Mouse (Mus musculus) heart, adult 9 months (tissue): ENCODE data around the gene Lrrc8d.
"Not testable (repeated sequence)": the region's sequence is repeated elsewhere in the genome, so short reads cannot be mapped to it uniquely, and the experiment has no call there.

Experiments
- DNase-seq, 2 experiments: peaks; one replicate each; pipeline ENCODE4 v3.0.0; 2022; ENCODE audit warnings: low spot score in 2 of 2

Gene Lrrc8d

DNA sequence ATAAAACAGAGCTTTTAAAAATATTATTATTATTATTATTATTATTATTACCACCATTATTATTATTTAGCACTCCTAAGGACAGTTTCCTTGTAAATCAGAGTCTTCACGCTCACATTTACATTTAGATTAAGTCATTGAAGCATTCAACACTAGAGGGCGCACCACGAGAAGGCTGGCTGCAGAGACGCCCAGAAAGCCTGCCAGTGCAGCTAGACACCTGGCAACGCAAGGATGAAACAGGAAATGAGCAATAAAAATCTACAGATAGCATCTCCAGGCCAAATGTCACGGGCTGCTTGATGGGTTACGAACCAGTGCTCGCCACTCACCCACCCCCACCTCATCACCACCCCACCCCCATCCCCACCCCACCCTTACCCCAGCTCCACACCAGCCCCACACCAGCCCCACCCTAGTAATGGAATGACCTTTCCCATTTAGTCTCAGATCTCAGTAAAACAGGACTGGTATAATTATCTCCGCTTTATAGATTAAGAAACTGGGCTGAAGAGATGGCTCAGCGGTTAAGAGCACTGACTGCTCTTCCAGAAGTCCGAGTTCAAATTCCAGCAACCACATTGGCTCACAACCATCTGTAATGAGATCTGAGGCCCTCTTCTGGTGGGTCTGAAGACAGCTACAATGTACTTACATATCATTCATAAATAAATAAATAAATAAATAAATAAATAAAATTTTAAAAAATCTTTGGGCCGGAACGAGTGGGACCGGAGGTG is 14.7 kb upstream of the Lrrc8d start:
- peak; percentile 29 to 72 for DNase-seq

DNA sequence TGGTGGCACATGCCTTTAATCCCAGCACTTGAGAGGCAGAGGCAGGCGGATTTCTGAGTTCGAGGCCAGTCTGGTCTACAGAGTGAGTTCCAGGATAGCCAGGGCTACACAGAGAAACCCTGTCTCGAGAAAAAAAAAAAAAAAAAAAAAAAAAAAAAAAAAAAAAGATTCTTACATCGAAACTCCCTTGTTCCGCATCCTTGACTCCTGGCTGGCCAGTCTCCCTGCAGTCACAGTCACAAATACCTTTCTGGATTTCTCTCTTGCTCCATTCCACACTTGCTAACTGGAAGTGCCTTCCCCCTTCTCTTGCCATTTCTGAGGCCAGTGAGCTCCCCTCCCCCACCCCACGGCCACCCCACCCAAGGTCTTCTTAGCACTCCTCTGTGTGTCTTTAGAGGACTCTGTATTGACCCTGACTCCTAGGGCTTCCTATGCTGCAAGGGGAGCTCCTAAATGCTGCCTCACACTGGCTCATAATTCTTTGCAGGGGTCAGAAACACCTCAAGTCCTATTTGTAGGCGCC is 13.9 kb upstream of the Lrrc8d start:
- DNase-seq = not testable (repeated sequence)

GRCm38 (mm10) chr5:105686331-105686995 is 13.3 kb upstream of the Lrrc8d start:
- DNase-seq = no peak

DNA sequence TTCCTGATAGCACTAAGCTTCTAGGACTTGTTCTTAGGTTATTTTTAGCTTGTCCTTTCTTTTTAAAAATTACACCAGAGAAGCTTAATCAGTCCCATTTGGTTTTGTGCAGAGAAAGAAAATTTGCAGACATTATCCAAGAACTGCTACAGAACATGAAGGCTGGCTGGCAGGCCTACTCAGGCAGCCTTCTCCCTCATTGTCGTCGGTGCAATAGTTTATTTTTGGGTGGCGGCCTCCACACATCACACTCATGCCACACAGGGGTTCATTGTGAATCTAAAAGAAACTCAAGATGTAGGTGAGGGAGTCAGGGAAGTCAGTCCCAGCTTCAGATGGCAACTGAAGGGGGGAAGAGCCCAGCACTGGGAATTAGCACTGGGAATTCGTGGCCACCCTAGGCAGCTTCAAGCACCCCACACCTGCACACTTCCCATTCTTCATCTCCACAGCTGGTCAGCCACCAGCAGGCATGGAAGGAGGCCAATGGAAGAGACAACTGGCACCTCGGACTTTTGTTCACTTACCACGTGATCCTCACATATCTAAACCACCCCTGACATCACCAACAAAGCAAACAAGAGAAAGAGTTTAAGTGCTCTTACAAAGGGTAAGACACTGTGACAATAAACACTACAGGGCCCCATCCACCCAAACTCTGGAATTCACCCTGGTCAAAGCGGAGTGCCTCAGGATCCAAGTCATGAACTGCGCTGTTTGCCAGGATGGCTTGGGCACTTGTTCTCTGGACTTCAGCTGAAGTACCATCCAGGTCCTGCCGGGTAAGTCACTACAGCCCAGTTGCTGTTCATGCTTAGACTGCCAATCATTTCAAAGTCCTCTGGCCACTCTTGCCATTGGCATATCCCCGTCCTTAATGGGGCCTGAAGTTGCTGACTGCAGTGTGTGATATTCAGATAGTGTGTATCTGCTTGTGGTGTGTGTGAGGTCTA is 9.0 kb upstream of the Lrrc8d start:
- DNase-seq = no peak

DNA sequence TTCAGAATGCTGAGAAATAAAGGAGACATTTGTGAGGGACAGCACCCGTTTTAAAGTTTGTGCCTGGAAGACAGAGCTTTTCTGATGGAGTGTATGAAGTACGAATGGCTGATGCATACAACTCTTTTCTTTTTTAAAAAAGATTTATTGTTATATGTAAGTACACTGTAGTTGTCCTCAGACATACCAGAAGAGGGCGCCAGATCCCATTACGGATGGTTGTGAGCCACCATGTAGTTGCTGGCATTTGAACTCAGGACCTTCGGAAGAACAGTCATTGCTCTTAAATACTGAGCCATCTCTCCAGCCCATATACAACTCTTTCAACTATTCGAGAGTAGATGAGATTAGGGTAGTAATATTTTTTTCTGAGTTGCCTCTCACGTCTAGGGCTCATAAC is 8.1 kb upstream of the Lrrc8d start:
- DNase-seq = no peak

DNA sequence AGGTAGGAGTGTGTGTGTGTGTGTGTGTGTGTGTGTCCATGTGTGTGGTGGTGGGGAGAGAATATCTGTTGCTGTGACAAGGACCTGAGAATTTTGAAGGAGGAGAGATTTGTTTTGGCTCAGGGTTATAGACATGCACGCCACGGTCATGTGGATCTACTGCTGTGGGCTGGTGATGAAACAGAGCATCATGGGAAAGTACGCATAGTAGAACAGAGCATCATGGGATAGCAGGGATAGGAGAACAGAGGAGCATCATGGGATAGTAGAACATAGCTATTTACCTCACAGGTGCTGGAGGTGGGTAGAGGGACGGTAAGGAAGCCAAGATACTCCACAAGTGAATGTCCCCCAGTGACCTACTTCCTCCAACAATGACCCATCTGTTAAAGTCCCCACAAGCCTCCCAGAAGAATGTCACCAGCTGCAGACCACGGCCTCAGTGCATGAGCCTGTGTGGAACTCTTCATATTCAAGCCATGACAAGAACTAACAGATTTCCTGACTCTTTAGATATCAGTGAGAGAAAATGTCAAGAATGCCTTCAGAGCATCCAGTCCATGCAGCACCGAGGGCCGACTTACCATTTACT is 5.3 kb upstream of the Lrrc8d start:
- DNase-seq = no peak

- peak; percentile 26 to 57 for DNase-seq
Observed at GRCm38 (mm10) chr5:105696049-105696448, 3.7 kb upstream of the Lrrc8d start.

DNA sequence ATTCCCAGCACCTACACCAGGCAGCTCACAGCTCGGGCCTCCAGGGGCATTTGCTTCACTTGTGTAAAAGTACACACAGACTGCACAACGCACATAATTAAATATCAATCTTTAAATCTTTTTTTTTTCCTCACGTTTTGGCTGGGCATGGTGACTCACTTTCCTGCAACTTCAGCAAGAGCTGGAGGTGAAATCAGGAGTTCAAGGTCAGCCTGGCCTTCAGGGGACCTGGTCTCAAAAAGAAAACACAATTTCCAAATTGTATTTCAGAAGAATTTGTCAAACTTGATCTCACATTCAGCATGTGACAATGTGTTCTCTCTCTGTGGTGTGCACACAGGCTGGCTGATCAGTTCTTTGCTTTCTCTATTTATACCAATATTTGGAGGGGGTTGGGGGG is 1.9 kb upstream of the Lrrc8d start:
- no peak for DNase-seq

DNA sequence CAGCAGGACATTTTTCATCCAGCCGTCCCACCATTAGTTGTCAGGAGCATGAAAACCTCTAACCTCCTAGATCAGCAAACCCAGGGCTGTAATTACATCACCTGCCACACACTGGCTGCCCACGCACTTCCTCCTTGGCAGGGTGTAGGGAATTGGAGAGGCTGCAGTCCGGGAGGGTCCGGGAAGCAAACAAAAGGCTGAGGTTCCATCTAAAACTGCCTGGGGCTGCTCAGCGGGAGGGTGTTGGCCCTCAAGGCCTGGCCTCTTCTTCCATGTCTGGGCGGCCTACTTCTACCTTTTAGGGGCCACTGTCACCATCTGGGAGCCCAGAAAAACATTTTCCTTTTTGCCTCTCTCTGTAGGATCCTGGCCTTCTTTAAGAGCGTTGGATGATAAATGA is 1.1 kb upstream of the Lrrc8d start:
- DNase-seq = peak; percentile 15 to 34

- peak; percentile 65 to 76 for DNase-seq
Observed at GRCm38 (mm10) chr5:105700070-105700851, 492 bp downstream of the Lrrc8d start.

DNA sequence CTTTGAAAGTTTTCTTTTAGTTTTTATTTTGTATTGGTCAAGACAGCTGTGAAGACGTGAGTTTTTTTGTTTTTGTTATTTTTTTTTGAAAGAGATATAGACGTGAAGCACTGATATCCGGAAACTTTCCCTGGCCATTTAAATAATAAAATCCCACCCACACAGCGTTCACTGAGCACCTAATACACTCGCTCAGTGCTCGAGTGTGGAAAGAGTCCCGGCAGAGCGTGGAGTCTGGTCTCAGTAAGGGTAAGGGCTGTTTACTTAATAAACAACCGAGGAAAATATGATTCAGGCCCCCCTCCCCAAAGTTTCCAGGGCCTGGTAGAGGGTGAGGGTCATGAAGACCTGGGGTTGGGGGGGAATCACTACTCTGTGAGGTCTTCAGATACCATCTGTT is 1.6 kb downstream of the Lrrc8d start:
- no peak for DNase-seq

- DNase-seq = no peak
Observed at GRCm38 (mm10) chr5:105701844-105702243, 2.1 kb downstream of the Lrrc8d start.

DNA sequence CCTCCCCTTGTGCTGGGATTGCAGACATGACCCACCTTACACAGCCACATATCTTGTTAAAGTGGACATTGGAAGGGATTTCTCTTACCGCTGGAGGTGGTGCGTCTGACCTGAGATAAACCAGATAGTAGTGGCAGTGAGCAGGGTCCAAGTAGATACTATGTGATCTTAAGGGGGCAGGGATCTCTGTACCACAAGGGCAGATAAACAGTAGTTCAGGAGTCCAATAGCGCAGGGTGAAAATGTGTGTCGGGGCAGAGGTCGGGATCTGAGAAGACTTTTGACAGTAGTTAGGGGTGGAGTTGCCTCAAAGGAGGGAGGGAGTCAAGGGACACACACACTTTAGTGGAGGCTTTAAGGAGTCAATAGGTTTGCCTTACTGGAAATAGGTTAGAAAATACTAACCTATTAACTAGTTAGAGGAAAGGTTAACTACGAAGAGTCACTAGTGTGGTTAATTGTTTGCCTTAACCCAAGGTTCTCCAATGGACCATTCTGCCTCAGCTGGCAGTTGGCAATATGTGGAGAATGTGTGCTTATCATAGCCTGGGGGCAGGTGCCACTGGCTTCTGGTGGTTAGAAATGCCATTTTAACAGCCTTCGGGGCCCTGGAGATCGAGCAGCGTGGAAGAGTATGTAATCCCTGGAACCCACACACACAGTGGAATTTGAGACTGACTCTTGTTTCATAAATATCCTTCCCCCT is 3.0 kb downstream of the Lrrc8d start:
- no peak for DNase-seq

DNA sequence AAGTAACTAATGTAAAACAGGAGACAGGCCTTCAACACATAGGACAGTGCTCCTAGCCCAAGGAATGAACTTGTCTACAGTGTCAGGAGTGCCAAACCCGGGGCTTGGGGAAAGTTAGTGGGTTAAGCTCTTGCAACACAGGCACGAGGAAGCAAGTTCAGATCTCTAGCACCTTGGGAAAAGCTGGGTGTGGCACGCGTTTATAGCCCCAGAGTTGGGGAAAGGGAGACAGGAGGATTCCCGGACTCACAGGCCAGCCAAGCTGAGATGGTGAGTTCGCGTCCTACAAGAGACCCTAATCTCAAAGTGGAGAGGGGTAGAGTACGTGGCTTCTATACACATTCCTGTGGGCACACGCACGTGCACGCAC is 3.5 kb downstream of the Lrrc8d start:
- no peak for DNase-seq

- peak; percentile 46 to 58 for DNase-seq
Observed at GRCm38 (mm10) chr5:105704573-105704972, 4.8 kb downstream of the Lrrc8d start.

- DNase-seq = no peak
Observed at GRCm38 (mm10) chr5:105706635-105707034, 6.9 kb downstream of the Lrrc8d start.

- no peak for DNase-seq
Observed at GRCm38 (mm10) chr5:105708276-105708675, 8.5 kb downstream of the Lrrc8d start.

DNA sequence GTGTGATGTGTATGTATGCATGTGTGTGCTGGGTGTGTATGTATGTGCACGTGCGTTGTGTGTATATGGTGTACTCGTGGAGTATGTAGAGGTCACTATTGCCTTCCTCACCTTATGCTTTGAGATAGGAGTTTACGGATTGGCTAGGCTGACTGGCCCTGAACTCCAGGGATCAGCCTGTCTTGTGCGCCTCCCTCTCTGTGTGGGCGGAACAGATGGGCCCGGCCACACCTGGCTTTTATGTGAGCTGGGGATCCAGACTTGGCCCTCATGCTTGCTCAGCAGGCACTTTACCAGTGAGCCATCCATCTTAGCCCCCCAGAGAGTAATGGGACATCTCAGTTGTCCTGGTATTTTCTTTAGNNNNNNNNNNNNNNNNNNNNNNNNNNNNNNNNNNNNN is 10.7 kb downstream of the Lrrc8d start:
- DNase-seq = no peak

GRCm38 (mm10) chr5:105714446-105714845 is 14.7 kb downstream of the Lrrc8d start:
- no peak for DNase-seq

DNA sequence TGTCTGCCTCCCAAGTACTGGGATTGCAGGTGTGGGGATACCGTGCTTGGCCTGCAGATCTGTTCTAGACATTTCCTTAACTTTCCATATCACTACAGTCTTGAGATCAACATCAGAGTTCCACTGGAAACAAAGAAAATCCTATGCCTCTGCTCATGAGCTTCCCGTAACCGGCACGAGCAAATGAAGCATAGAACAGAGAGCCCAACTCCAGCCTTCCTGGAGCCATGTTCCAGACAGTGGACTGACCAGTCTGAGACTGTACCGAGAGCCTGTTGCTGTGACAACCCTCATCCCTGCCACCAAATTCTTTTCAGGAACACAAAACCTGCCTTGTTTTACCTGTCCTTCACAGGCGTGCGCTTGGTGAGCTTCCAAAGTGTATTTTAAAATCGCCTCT is 15.3 kb downstream of the Lrrc8d start:
- no peak for DNase-seq
